Mouse (Mus musculus) liver, embryonic 13.5 days (tissue): ENCODE measurements around the gene Ccdc137. TPM values are rescaled to one million over a fixed set of nuclear protein-coding genes. Genes with fewer than 3 reads are reported as not detected.

Experiments used
- ATAC-seq: fragments of 200-750 bp; cut with Nextera tagmentation; 2 replicates; pipeline ENCODE4 v1.8.0; 2017; ENCODE audit warnings: low read depth, mild to moderate bottlenecking, moderate number of reproducible peaks, moderate library complexity
- DNase-seq: peaks from one replicate; pipeline ENCODE4 v3.0.0; 2022
- H3K27ac ChIP-seq: fragments of 300-500 bp; sonication (generic); 2 replicates; pipeline ENCODE4 v1.5.1; 2015; ENCODE audit warnings: moderate library complexity, mild to moderate bottlenecking, inconsistent platforms
- H3K27me3 ChIP-seq: fragments of 300-500 bp; sonication (generic); 2 replicates; pipeline ENCODE4 v1.6.1; 2015; ENCODE audit warnings: mild to moderate bottlenecking, inconsistent platforms
- H3K36me3 ChIP-seq: fragments of 300-500 bp; sonication (generic); 2 replicates; pipeline ENCODE4 v1.6.1; 2015; ENCODE audit warnings: mild to moderate bottlenecking, inconsistent platforms
- H3K4me1 ChIP-seq: fragments of 300-500 bp; sonication (generic); replicated peaks from 2 replicates; pipeline ENCODE4 v1.6.1; 2015; ENCODE audit warnings: inconsistent platforms
- H3K4me2 ChIP-seq: fragments of 300-500 bp; sonication (generic); 2 replicates; pipeline ENCODE4 v1.6.1; 2015; ENCODE audit warnings: inconsistent platforms, mild to moderate bottlenecking, moderate library complexity
- H3K4me3 ChIP-seq: fragments of 300-500 bp; sonication (generic); replicated peaks from 2 replicates; pipeline ENCODE4 v1.5.1; 2015; ENCODE audit warnings: mild to moderate bottlenecking, inconsistent platforms
- H3K9ac ChIP-seq: fragments of 300-500 bp; sonication (generic); 2 replicates; pipeline ENCODE4 v1.6.1; 2015; ENCODE audit warnings: mild to moderate bottlenecking, inconsistent platforms
- H3K9me3 ChIP-seq: fragments of 300-500 bp; sonication (generic); replicated peaks from 2 replicates; pipeline ENCODE4 v1.6.1; 2016; ENCODE audit warnings: inconsistent platforms
- WGBS: fragments of 180-500 bp; shearing (Covaris S2); methylation state at CpG from one replicate; pipeline ENCODE4 v1.1.7; 2015; ENCODE audit not compliant: insufficient replicate concordance; 5-methylcytosine and 5-hydroxymethylcytosine counted together
- polyA plus RNA-seq: library from polyadenylated mRNA; unstranded; fragments of >200 nt; fragmentation: Nextera tagmentation; extraction: Ambion mirVana; gene quantifications from 2 replicates; pipeline ENCODE4 v1.2.1, GENCODE M21; 2015

Gene Ccdc137
- polyA plus RNA-seq, 1 experiment from 2014 or later: 20.2 TPM

GRCm38 (mm10) chr11:120501018-120501417 is 43.1 kb downstream of the Ccdc137 start:
- Histone ChIP-seq H3K4me2 (no peak overlapping the region), H3K9ac (no peak overlapping the region), H3K9me3 (no peaks in the 10 kb centered on the region), H3K27me3 (no peaks in the 10 kb centered on the region), H3K4me3 (no peak overlapping the region), H3K27ac (no peak overlapping the region), H3K4me1 (peaks cover 7% of the 10 kb centered on the region), H3K36me3 (peaks cover 33% of the 10 kb centered on the region)
- ATAC-seq (no peak), DNase-seq (no peak)
- 51% methylated on average over 6 of the region's 6 CpGs for WGBS

GRCm38 (mm10) chr11:120501701-120502100 is 43.8 kb downstream of the Ccdc137 start:
- peaks cover 13% of the 10 kb centered on the region for H3K4me1 ChIP-seq
- H3K27ac ChIP-seq: no peak overlapping the region
- H3K36me3 ChIP-seq: peaks cover 26% of the 10 kb centered on the region
- DNase-seq (no peak), ATAC-seq (no peak)
- H3K27me3 ChIP-seq: no peaks in the 10 kb centered on the region
- WGBS: 66% methylated on average over 4 of the region's 4 CpGs
- no peaks in the 10 kb centered on the region for H3K9me3 ChIP-seq
- no peak overlapping the region for H3K4me3 ChIP-seq
- H3K4me2 ChIP-seq: no peak overlapping the region
- H3K9ac ChIP-seq: no peak overlapping the region

GRCm38 (mm10) chr11:120505661-120506060 is 47.7 kb downstream of the Ccdc137 start:
- Histone ChIP-seq H3K9ac (no peak overlapping the region), H3K4me3 (no peak overlapping the region), H3K9me3 (no peaks in the 10 kb centered on the region), H3K27me3 (no peaks in the 10 kb centered on the region), H3K4me1 (peaks cover 36% of the 10 kb centered on the region), H3K4me2 (no peak overlapping the region), H3K36me3 (no peaks in the 10 kb centered on the region), H3K27ac (no peak overlapping the region)
- DNase-seq (no peak), ATAC-seq (no peak)
- 75% methylated on average over 3 of the region's 3 CpGs for WGBS

- H3K4me1 ChIP-seq: peaks cover 48% of the 10 kb centered on the region
- no peaks in the 10 kb centered on the region for H3K27me3 ChIP-seq
- no peak overlapping the region for H3K4me2 ChIP-seq
- no peak overlapping the region for H3K27ac ChIP-seq
- no peaks in the 10 kb centered on the region for H3K9me3 ChIP-seq
- H3K36me3 ChIP-seq: no peaks in the 10 kb centered on the region
- H3K4me3 ChIP-seq: no peak overlapping the region
- no peak overlapping the region for H3K9ac ChIP-seq
- DNase-seq (no peak), ATAC-seq (no peak)
- 57% methylated on average over 4 of the region's 4 CpGs for WGBS
These were observed 49.0 kb downstream of the Ccdc137 start for GRCm38 (mm10) chr11:120506899-120507298.

GRCm38 (mm10) chr11:120507611-120508289 is 49.8 kb downstream of the Ccdc137 start:
- 67% methylated on average over 13 of the region's 13 CpGs for WGBS
- no peak overlapping the region for H3K4me2 ChIP-seq
- H3K9ac ChIP-seq: no peak overlapping the region
- peaks cover 48% of the 10 kb centered on the region for H3K4me1 ChIP-seq
- DNase-seq (no peak), ATAC-seq (no peak)
- H3K9me3 ChIP-seq: no peaks in the 10 kb centered on the region
- no peak overlapping the region for H3K4me3 ChIP-seq
- no peak overlapping the region for H3K27ac ChIP-seq
- no peaks in the 10 kb centered on the region for H3K27me3 ChIP-seq
- H3K36me3 ChIP-seq: no peaks in the 10 kb centered on the region

- no peak for ATAC-seq
- H3K9ac ChIP-seq: no peak overlapping the region
- 75% methylated on average over 9 of the region's 9 CpGs for WGBS
These were observed 50.5 kb downstream of the Ccdc137 start for GRCm38 (mm10) chr11:120508290-120508870.

GRCm38 (mm10) chr11:120509940-120510339 is 52.0 kb downstream of the Ccdc137 start:
- Histone ChIP-seq H3K4me3 (peak overlapping the region; percentile 50), H3K9ac (peak overlapping the region; percentile 71), H3K9me3 (no peaks in the 10 kb centered on the region), H3K4me1 (peaks cover 48% of the 10 kb centered on the region), H3K27me3 (no peaks in the 10 kb centered on the region), H3K27ac (peak overlapping the region; percentile 85), H3K36me3 (no peaks in the 10 kb centered on the region), H3K4me2 (peak overlapping the region; percentile 69)
- 14% methylated on average over 4 of the region's 4 CpGs for WGBS
- ATAC-seq (no peak), DNase-seq (peak; percentile 32)

More at GRCm38 (mm10) chr11:120508290-120508870, 50.5 kb downstream of the Ccdc137 start:
- H3K4me2 ChIP-seq: no peak overlapping the region
- H3K36me3 ChIP-seq: no peaks in the 10 kb centered on the region
- peaks cover 48% of the 10 kb centered on the region for H3K4me1 ChIP-seq
- H3K9me3 ChIP-seq: no peaks in the 10 kb centered on the region
- no peak overlapping the region for H3K27ac ChIP-seq
- DNase-seq: no peak
- no peaks in the 10 kb centered on the region for H3K27me3 ChIP-seq
- H3K4me3 ChIP-seq: no peak overlapping the region

GRCm38 (mm10) chr11:120510375-120511030 is 52.6 kb downstream of the Ccdc137 start:
- 2% methylated on average over 16 of the region's 16 CpGs for WGBS
- H3K4me3 ChIP-seq: peak overlapping the region; percentile 50
- H3K4me1 ChIP-seq: peaks cover 51% of the 10 kb centered on the region
- no peaks in the 10 kb centered on the region for H3K9me3 ChIP-seq
- peak overlapping the region; percentile 85 for H3K27ac ChIP-seq
- H3K9ac ChIP-seq: peak overlapping the region; percentile 71
- ATAC-seq: peak; percentile 86
- DNase-seq: no peak
- no peaks in the 10 kb centered on the region for H3K36me3 ChIP-seq
- H3K4me2 ChIP-seq: peak overlapping the region; percentile 69
- no peaks in the 10 kb centered on the region for H3K27me3 ChIP-seq

GRCm38 (mm10) chr11:120512790-120513453 is 55.0 kb downstream of the Ccdc137 start:
- Histone ChIP-seq H3K4me3 (no peak overlapping the region), H3K27ac (no peak overlapping the region), H3K4me1 (peaks cover 45% of the 10 kb centered on the region), H3K36me3 (no peaks in the 10 kb centered on the region), H3K27me3 (no peaks in the 10 kb centered on the region), H3K9me3 (no peaks in the 10 kb centered on the region), H3K4me2 (no peak overlapping the region), H3K9ac (no peak overlapping the region)
- 63% methylated on average over 6 of the region's 6 CpGs for WGBS
- DNase-seq (no peak), ATAC-seq (no peak)
